Mouse (Mus musculus): Measurements from ENCODE around the gene Dap. TPM values are rescaled to one million over a fixed set of nuclear protein-coding genes. Genes with fewer than 3 reads are reported as not detected.
A peak's percentile ranks its signal among the peaks of the same experiment; 100 is the strongest.

The Dap gene
- polyA plus RNA-seq, 1 experiment from 2014 or later: 124 TPM

DNA sequence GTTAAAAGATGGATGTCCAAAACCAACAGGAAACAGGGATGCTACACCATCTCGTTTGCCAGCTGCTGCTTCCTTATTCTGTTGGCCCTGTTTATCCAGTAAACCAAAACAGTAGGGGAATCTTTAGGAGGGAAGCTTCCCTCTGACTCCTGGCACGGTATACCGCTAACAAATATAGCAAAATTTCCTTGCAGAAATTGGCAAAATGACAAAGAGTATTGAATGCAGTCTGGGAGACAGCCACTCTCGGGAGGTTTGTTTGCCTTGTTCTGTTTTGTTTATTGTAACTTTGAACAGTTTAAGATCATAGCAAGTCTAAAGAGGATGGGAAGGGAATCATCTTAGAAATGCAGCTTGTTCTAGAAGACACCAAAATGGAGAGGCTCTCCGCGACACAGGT, 28.3 kb upstream of the Dap start:
- TF ChIP-seq CTCF (IDR thresholded peaks at IDR 0.05; ENCODE audit: low read depth): no peak
- H3K36me3 ChIP-seq (ENCODE audit: control insufficient read depth, insufficient read depth): no peaks in the 10 kb centered on the region
- H3K9ac ChIP-seq (ENCODE audit: low read depth, low read length): no peak overlapping the region
- no peak overlapping the region for H3K4me2 ChIP-seq (replicated peaks; ENCODE audit: low read depth)
- no peak overlapping the region for H3K4me3 ChIP-seq (ENCODE audit: low read depth, low read length)
- ATAC-seq: no peak
- no peaks in the 10 kb centered on the region for H3K9me3 ChIP-seq (ENCODE audit: control insufficient read depth)
- no peaks in the 10 kb centered on the region for H3K27me3 ChIP-seq (replicated peaks; ENCODE audit: control insufficient read depth, insufficient read depth, low read length)
- H3K4me1 ChIP-seq (replicated peaks; ENCODE audit: control insufficient read depth, insufficient read depth, low read length): no peaks in the 10 kb centered on the region
- 66% methylated on average over 6 of the region's 6 CpGs for WGBS
- H3K27ac ChIP-seq (ENCODE audit: low read depth, low read length): no peak overlapping the region

DNA sequence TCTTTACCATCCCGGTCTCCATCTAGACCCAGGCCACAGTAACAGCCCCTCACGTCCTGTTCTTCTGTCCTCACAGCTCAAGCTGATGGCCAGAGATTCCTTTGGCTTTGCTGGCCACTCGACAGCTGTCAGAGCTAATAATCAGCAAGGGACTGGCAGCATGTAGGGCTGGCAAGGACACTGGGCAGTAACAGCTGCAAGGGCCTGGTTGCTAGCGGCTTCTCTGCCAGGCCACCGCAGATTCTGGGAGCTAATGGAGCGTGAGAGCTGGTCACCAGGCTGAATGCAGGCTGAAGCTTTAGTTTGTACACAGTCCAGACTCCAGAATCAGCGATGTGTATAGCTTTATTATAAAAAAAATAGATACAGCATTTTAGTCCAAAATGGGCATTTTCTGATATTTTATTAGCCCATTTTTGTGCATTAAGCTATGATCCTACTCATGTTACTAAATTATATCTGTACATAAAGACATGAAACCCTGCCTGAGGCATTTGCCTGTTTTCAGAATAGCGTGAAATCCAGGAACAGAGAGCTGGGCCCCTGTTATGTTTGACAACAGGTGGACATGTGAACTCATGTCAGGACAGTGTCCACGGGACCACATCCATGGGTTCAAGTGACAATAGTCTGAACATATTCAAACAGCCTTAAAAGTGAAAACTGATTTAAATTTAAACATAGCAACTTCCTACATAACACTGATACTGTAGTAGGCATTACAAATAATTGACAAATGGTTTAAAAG, 16.6 kb upstream of the Dap start:
- no peak overlapping the region for H3K4me2 ChIP-seq (replicated peaks; ENCODE audit: low read depth)
- ATAC-seq: no peak
- TF ChIP-seq CTCF (IDR thresholded peaks at IDR 0.05; ENCODE audit: low read depth): no peak
- no peaks in the 10 kb centered on the region for H3K9me3 ChIP-seq (ENCODE audit: control insufficient read depth)
- 81% methylated on average over 9 of the region's 9 CpGs for WGBS
- H3K4me3 ChIP-seq (ENCODE audit: low read depth, low read length): no peak overlapping the region
- H3K27ac ChIP-seq (ENCODE audit: low read depth, low read length): no peak overlapping the region
- no peaks in the 10 kb centered on the region for H3K4me1 ChIP-seq (replicated peaks; ENCODE audit: control insufficient read depth, insufficient read depth, low read length)
- H3K36me3 ChIP-seq (ENCODE audit: control insufficient read depth, insufficient read depth): no peaks in the 10 kb centered on the region
- no peaks in the 10 kb centered on the region for H3K27me3 ChIP-seq (replicated peaks; ENCODE audit: control insufficient read depth, insufficient read depth, low read length)
- H3K9ac ChIP-seq (ENCODE audit: low read depth, low read length): no peak overlapping the region

DNA sequence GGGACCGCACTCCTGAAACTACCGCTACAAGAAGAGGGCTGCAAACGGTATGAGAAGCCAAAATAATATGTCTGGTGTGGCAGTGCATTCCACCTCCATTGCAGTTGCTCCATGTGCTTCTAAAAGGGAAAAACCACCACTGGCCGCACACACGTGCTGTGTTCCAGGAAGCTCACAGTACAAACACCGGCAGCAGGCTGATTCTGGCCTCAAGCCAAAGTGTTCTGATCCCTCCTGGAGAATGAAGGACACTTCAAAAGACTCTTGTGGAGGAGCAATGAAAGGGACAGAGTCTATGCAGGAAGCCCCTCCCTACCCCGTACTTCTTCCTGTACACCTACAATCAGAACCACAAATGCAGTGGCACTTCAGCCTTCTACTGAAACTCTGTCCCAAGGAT, 12.2 kb upstream of the Dap start:
- 47% methylated on average over 7 of the region's 7 CpGs for WGBS
- H3K4me1 ChIP-seq (replicated peaks; ENCODE audit: control insufficient read depth, insufficient read depth, low read length): no peaks in the 10 kb centered on the region

DNA sequence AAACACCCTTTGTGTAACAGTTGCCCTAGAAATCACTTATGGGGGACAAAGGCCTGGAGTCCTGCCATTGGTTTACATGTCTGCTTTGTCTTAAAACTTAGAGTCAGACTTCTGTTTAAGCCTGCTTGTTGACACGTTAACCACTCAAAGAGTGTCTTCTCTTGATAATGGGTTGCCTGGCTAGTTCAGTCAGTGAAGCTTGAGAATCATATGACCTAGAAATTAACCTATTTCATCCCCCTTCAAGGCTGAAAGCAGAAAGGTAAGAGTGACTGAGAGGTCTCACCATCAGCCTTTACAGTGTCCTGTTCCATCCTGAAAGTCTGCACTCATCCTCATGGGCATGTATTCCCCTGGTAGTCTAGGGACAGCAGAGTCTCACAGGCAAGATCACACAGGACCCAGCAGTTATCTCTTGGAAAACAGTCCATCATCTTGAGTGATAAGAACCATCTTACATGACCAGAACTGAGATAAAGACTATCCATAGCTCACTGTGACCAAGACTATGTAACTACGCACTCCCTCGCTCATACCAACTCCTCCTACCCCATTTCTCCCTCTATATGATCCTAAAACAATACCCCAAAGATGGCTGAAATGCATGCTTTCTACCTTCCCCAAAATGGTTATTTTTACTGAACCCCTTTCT, 10.4 kb upstream of the Dap start:
- WGBS: 90% methylated on average over 3 of the region's 3 CpGs

More for the DNA sequence above, 12.2 kb upstream of the Dap start:
- no peak overlapping the region for H3K27ac ChIP-seq (ENCODE audit: low read depth, low read length)
- H3K27me3 ChIP-seq (replicated peaks; ENCODE audit: control insufficient read depth, insufficient read depth, low read length): no peaks in the 10 kb centered on the region
- 0 out of 2 replicates have a peak, but pooled peaks have one; percentile 56 for ATAC-seq
- H3K9ac ChIP-seq (ENCODE audit: low read depth, low read length): no peak overlapping the region
- no peak overlapping the region for H3K4me2 ChIP-seq (replicated peaks; ENCODE audit: low read depth)
- H3K9me3 ChIP-seq (ENCODE audit: control insufficient read depth): no peaks in the 10 kb centered on the region
- no peak overlapping the region for H3K4me3 ChIP-seq (ENCODE audit: low read depth, low read length)
- TF ChIP-seq CTCF (IDR thresholded peaks at IDR 0.05; ENCODE audit: low read depth): no peak
- H3K36me3 ChIP-seq (ENCODE audit: control insufficient read depth, insufficient read depth): no peaks in the 10 kb centered on the region

DNA sequence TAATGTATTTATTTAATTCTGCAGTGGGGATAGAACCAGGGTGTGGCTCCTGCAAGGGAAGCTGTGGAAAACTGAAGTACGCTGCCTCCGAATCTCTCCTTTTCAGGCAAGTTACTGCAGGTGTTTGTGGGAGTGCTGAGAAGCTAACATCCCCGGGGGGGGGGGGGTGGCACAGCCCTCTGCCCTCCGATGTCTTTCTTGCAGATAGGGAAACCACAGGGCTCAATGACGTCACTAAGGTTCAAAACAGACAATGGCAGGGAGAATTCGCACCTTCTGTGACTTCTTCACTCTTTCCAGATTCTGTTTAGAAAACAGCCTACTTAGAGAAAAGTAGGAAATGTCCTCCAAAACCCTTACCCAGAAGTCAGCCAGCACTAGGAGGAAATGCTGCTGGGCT, 1.9 kb upstream of the Dap start:
- Histone ChIP-seq H3K4me3 (ENCODE audit: low read depth, low read length) (no peak overlapping the region), H3K27ac (ENCODE audit: low read depth, low read length) (no peak overlapping the region), H3K27me3 (replicated peaks; ENCODE audit: control insufficient read depth, insufficient read depth, low read length) (no peaks in the 10 kb centered on the region), H3K36me3 (ENCODE audit: control insufficient read depth, insufficient read depth) (no peaks in the 10 kb centered on the region), H3K4me1 (replicated peaks; ENCODE audit: control insufficient read depth, insufficient read depth, low read length) (peaks cover 6% of the 10 kb centered on the region; the same call in 1 of the 2 replicates), H3K9me3 (ENCODE audit: control insufficient read depth) (no peaks in the 10 kb centered on the region), H3K4me2 (replicated peaks; ENCODE audit: low read depth) (no peak overlapping the region), H3K9ac (ENCODE audit: low read depth, low read length) (no peak overlapping the region)
- ATAC-seq: no peak
- no peak for TF ChIP-seq CTCF (IDR thresholded peaks at IDR 0.05; ENCODE audit: low read depth)
- WGBS: 79% methylated on average over 6 of the region's 6 CpGs

More for the DNA sequence above, 10.4 kb upstream of the Dap start:
- no peak overlapping the region for H3K4me3 ChIP-seq (ENCODE audit: low read depth, low read length)
- H3K9ac ChIP-seq (ENCODE audit: low read depth, low read length): no peak overlapping the region
- TF ChIP-seq CTCF (IDR thresholded peaks at IDR 0.05; ENCODE audit: low read depth): no peak
- no peak overlapping the region for H3K4me2 ChIP-seq (replicated peaks; ENCODE audit: low read depth)
- no peak overlapping the region for H3K27ac ChIP-seq (ENCODE audit: low read depth, low read length)
- no peak for ATAC-seq
- no peaks in the 10 kb centered on the region for H3K36me3 ChIP-seq (ENCODE audit: control insufficient read depth, insufficient read depth)
- no peaks in the 10 kb centered on the region for H3K27me3 ChIP-seq (replicated peaks; ENCODE audit: control insufficient read depth, insufficient read depth, low read length)
- no peaks in the 10 kb centered on the region for H3K9me3 ChIP-seq (ENCODE audit: control insufficient read depth)
- H3K4me1 ChIP-seq (replicated peaks; ENCODE audit: control insufficient read depth, insufficient read depth, low read length): no peaks in the 10 kb centered on the region

DNA sequence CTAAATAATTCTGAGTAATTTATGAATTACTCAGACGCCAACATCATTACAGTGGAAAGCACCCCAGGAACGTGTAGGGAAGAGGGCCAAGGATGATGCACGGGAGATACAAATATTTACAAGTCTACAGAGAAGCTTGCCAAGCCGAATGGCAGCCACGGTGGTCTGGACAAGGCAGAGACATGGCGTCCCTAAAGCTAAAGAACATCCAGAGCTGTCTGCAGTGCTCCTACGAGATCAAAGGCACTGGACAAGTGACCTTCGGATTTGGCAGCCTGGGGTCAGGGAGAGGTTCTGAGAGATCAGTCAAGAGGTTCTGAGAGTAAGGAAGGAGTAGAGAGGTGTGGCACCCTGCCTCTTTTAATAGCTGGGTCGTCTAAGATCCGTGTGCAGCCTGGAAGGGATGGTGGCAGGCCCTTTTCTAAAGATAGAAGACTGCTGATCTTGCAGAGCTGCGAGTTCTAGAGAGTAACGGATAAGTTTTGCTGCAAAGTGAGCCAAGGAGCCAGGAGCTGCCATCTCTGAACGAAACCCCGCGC, 449 bp upstream of the Dap start:
- H3K27ac ChIP-seq (ENCODE audit: low read depth, low read length): no peak overlapping the region
- H3K4me1 ChIP-seq (replicated peaks; ENCODE audit: control insufficient read depth, insufficient read depth, low read length): peaks cover 6% of the 10 kb centered on the region; the same call in 1 of the 2 replicates
- H3K9me3 ChIP-seq (ENCODE audit: control insufficient read depth): no peaks in the 10 kb centered on the region
- ATAC-seq: 0 out of 2 replicates have a peak, but pooled peaks have one; percentile 4
- no peaks in the 10 kb centered on the region for H3K36me3 ChIP-seq (ENCODE audit: control insufficient read depth, insufficient read depth)
- H3K27me3 ChIP-seq (replicated peaks; ENCODE audit: control insufficient read depth, insufficient read depth, low read length): no peaks in the 10 kb centered on the region
- TF ChIP-seq CTCF (IDR thresholded peaks at IDR 0.05; ENCODE audit: low read depth): no peak
- WGBS: 35% methylated on average over 15 of the region's 15 CpGs
- H3K9ac ChIP-seq (ENCODE audit: low read depth, low read length): no peak overlapping the region; the same call in 1 of the 2 replicates
- peak overlapping the region; percentile 88 for H3K4me2 ChIP-seq (replicated peaks; ENCODE audit: low read depth)
- H3K4me3 ChIP-seq (ENCODE audit: low read depth, low read length): peak overlapping the region; percentile 86
